Mouse (Mus musculus) MEL (cell line): ENCODE results near the gene Rgmb.

Experiments used
- CTCF ChIP-seq, 3 experiments: IDR thresholded peaks in 2 of 3; conservative IDR thresholded peaks in 1 of 3; 2 replicates each; pipeline ENCODE4 v1.5.1; 2011 to 2012; ENCODE audit warnings: low read length in 3 of 3, low read depth in 2 of 3, mild to moderate bottlenecking in 2 of 3, improper control_type of control experiment in 1 of 3, inconsistent platforms in 1 of 3, mixed read lengths in 1 of 3, moderate library complexity in 1 of 3; ENCODE audit not compliant: control insufficient read depth in 1 of 3, insufficient read depth in 1 of 3, poor library complexity in 1 of 3, severe bottlenecking in 1 of 3
- ETS1 ChIP-seq: IDR thresholded peaks from 2 replicates; pipeline ENCODE4 v1.6.1; 2012; ENCODE audit warnings: low read depth, mild to moderate bottlenecking, inconsistent platforms, low read length, improper control_type of control experiment, moderate library complexity
- GATA1 ChIP-seq: IDR thresholded peaks from 2 replicates; pipeline ENCODE4 v1.6.1; 2011; ENCODE audit warnings: low read depth, low read length, improper control_type of control experiment
- MXI1 ChIP-seq: IDR thresholded peaks from 2 replicates; pipeline ENCODE4 v1.6.1; 2011; ENCODE audit warnings: mild to moderate bottlenecking, low read depth, low read length, improper control_type of control experiment
- RAD21 ChIP-seq: IDR thresholded peaks from 2 replicates; pipeline ENCODE4 v1.6.1; 2011; ENCODE audit warnings: mild to moderate bottlenecking, low read depth, low read length, improper control_type of control experiment
- UBTF ChIP-seq: IDR thresholded peaks from 2 replicates; pipeline ENCODE4 v1.6.1; 2012; ENCODE audit warnings: low read depth, mild to moderate bottlenecking, inconsistent platforms, low read length, improper control_type of control experiment, moderate library complexity, borderline replicate concordance; ENCODE audit not compliant: insufficient read depth

DNA sequence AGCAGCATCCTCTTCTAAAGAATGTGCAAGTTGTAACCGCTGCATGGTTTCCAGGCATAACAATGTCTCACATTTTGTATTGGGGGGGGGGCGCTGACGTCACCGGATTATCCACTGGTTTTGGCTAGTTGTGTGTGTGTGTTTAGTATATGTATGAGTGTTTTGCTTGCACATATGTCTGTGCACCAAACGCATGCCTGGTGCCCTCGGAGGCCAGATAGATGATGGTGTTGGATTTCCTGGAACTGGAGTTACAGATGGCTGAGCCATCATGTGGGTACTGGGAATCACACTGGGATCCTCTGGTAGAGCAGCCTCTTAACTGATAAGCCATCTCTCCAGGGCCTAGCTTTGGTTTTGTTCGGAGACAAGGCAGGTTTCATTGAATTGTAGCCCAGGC, 8.5 kb downstream of the Rgmb start:
- TF ChIP-seq MXI1, result no peak
- TF ChIP-seq RAD21, result no peak
- no peak for TF ChIP-seq CTCF (IDR thresholded peaks at IDR 0.05 in 2 of 3, conservative IDR thresholded peaks at IDR 0.05 in 1 of 3; ENCODE audit: control insufficient read depth in 1 of 3, insufficient read depth in 1 of 3, low read depth in 2 of 3, low read length in 3 of 3, poor library complexity in 1 of 3, severe bottlenecking in 1 of 3)
- TF ChIP-seq GATA1, result no peak
- TF ChIP-seq ETS1, result no peak
- no peak for TF ChIP-seq UBTF
